Mouse (Mus musculus): ENCODE results near the gene Prr5l. TPM values are rescaled to one million over a fixed set of nuclear protein-coding genes. Genes with fewer than 3 reads are reported as not detected.

Prr5l gene
- polyA plus RNA-seq, 1 experiment from 2014 or later, result 6.0 TPM

- Histone ChIP-seq H3K4me1 (replicated peaks; ENCODE audit: control insufficient read depth, insufficient read depth, low read length) (no peaks in the 10 kb centered on the region), H3K36me3 (replicated peaks; ENCODE audit: control insufficient read depth, insufficient read depth) (peaks cover 64% of the 10 kb centered on the region), H3K9me3 (ENCODE audit: control insufficient read depth, low read length) (no peaks in the 10 kb centered on the region), H3K27me3 (ENCODE audit: control insufficient read depth, insufficient read depth, low read length) (no peaks in the 10 kb centered on the region), H3K27ac (no peak overlapping the region), H3K4me2 (replicated peaks) (no peak overlapping the region), H3K4me3 (replicated peaks; ENCODE audit: low read length) (no peak overlapping the region), H3K9ac (no peak overlapping the region)
- ATAC-seq (ENCODE audit: low FRiP score) (no peak), DNase-seq (ENCODE audit: low spot score) (peak; percentile 80)
- whole genome bisulfite sequencing, result 58% methylated on average over 5 of the region's 5 CpGs
Measured at GRCm38 (mm10) chr2:101693577-101694215, 189.1 kb downstream of the Prr5l start.

- no peak for ATAC-seq (ENCODE audit: low FRiP score)
Measured at GRCm38 (mm10) chr2:101693043-101693442, 189.8 kb downstream of the Prr5l start.

GRCm38 (mm10) chr2:101690252-101690827, 192.5 kb downstream of the Prr5l start:
- H3K4me1 ChIP-seq (replicated peaks; ENCODE audit: control insufficient read depth, insufficient read depth, low read length), result no peaks in the 10 kb centered on the region
- DNase-seq (ENCODE audit: low spot score), result no peak
- no peaks in the 10 kb centered on the region for H3K27me3 ChIP-seq (ENCODE audit: control insufficient read depth, insufficient read depth, low read length)
- H3K36me3 ChIP-seq (replicated peaks; ENCODE audit: control insufficient read depth, insufficient read depth), result peaks cover 69% of the 10 kb centered on the region
- no peaks in the 10 kb centered on the region for H3K9me3 ChIP-seq (ENCODE audit: control insufficient read depth, low read length)
- ATAC-seq (ENCODE audit: low FRiP score), result no peak
- H3K9ac ChIP-seq, result no peak overlapping the region
- 91% methylated on average over 9 of the region's 9 CpGs for WGBS
- H3K4me3 ChIP-seq (replicated peaks; ENCODE audit: low read length), result no peak overlapping the region
- no peak overlapping the region for H3K4me2 ChIP-seq (replicated peaks)
- no peak overlapping the region for H3K27ac ChIP-seq

More at GRCm38 (mm10) chr2:101693043-101693442, 189.8 kb downstream of the Prr5l start:
- Histone ChIP-seq H3K9me3 (ENCODE audit: control insufficient read depth, low read length) (no peaks in the 10 kb centered on the region), H3K4me3 (replicated peaks; ENCODE audit: low read length) (no peak overlapping the region), H3K27me3 (ENCODE audit: control insufficient read depth, insufficient read depth, low read length) (no peaks in the 10 kb centered on the region), H3K27ac (no peak overlapping the region), H3K9ac (no peak overlapping the region), H3K4me1 (replicated peaks; ENCODE audit: control insufficient read depth, insufficient read depth, low read length) (no peaks in the 10 kb centered on the region), H3K4me2 (replicated peaks) (no peak overlapping the region), H3K36me3 (replicated peaks; ENCODE audit: control insufficient read depth, insufficient read depth) (peaks cover 63% of the 10 kb centered on the region)
- 66% methylated on average over 4 of the region's 4 CpGs for WGBS
- DNase-seq (ENCODE audit: low spot score), result no peak

GRCm38 (mm10) chr2:101688011-101688410, 194.8 kb downstream of the Prr5l start:
- Histone ChIP-seq H3K9me3 (ENCODE audit: control insufficient read depth, low read length) (no peaks in the 10 kb centered on the region), H3K9ac (no peak overlapping the region), H3K4me2 (replicated peaks) (no peak overlapping the region), H3K27me3 (ENCODE audit: control insufficient read depth, insufficient read depth, low read length) (no peaks in the 10 kb centered on the region), H3K36me3 (replicated peaks; ENCODE audit: control insufficient read depth, insufficient read depth) (peaks cover 69% of the 10 kb centered on the region), H3K27ac (no peak overlapping the region), H3K4me3 (replicated peaks; ENCODE audit: low read length) (no peak overlapping the region), H3K4me1 (replicated peaks; ENCODE audit: control insufficient read depth, insufficient read depth, low read length) (no peaks in the 10 kb centered on the region)
- DNase-seq (ENCODE audit: low spot score) (no peak), ATAC-seq (ENCODE audit: low FRiP score) (no peak)
- WGBS, result 84% methylated on average over 5 of the region's 5 CpGs

- H3K36me3 ChIP-seq (replicated peaks; ENCODE audit: control insufficient read depth, insufficient read depth), result peaks cover 44% of the 10 kb centered on the region
- no peak overlapping the region for H3K4me2 ChIP-seq (replicated peaks)
- DNase-seq (ENCODE audit: low spot score), result no peak
- H3K4me1 ChIP-seq (replicated peaks; ENCODE audit: control insufficient read depth, insufficient read depth, low read length), result peaks cover 2% of the 10 kb centered on the region; the same call in 1 of the 2 replicates
- no peak for ATAC-seq (ENCODE audit: low FRiP score)
- no peak overlapping the region for H3K27ac ChIP-seq
- no peaks in the 10 kb centered on the region for H3K27me3 ChIP-seq (ENCODE audit: control insufficient read depth, insufficient read depth, low read length)
- H3K9ac ChIP-seq, result no peak overlapping the region
- H3K4me3 ChIP-seq (replicated peaks; ENCODE audit: low read length), result no peak overlapping the region
- WGBS, result 87% methylated on average over 12 of the region's 12 CpGs
- H3K9me3 ChIP-seq (ENCODE audit: control insufficient read depth, low read length), result no peaks in the 10 kb centered on the region
Measured at GRCm38 (mm10) chr2:101684421-101684820, 198.4 kb downstream of the Prr5l start.

- Histone ChIP-seq H3K4me3 (replicated peaks; ENCODE audit: low read length) (peak overlapping the region; percentile 78), H3K27me3 (ENCODE audit: control insufficient read depth, insufficient read depth, low read length) (no peaks in the 10 kb centered on the region), H3K9me3 (ENCODE audit: control insufficient read depth, low read length) (no peaks in the 10 kb centered on the region), H3K27ac (no peak overlapping the region), H3K9ac (peak overlapping the region; percentile 72), H3K4me1 (replicated peaks; ENCODE audit: control insufficient read depth, insufficient read depth, low read length) (peaks cover 6% of the 10 kb centered on the region; the same call in 1 of the 2 replicates), H3K4me2 (replicated peaks) (peak overlapping the region; percentile 74), H3K36me3 (replicated peaks; ENCODE audit: control insufficient read depth, insufficient read depth) (0 out of 2 replicates have a peak, but pooled peaks cover 1% of the 10 kb centered on the region)
- ATAC-seq (ENCODE audit: low FRiP score), result no peak
- DNase-seq (ENCODE audit: low spot score), result no peak
- WGBS, result 2% methylated on average over 15 of the region's 15 CpGs
Measured at GRCm38 (mm10) chr2:101679164-101679784, 203.6 kb downstream of the Prr5l start.

- peak; percentile 88 for ATAC-seq (ENCODE audit: low FRiP score)
- H3K27ac ChIP-seq, result peak within 1 kb of the TSS; percentile 5; the same call in 1 of the 2 replicates
- under 1% methylated on average over 68 of the region's 68 CpGs for WGBS
Measured at GRCm38 (mm10) chr2:101678236-101679021, 204.4 kb downstream of the Prr5l start, which contains the start of gene Traf6. Gene Traf6 (plus strand): TSS chr2:101678429.

GRCm38 (mm10) chr2:101673547-101673946, 209.3 kb downstream of the Prr5l start:
- no peak overlapping the region for H3K9ac ChIP-seq
- no peaks in the 10 kb centered on the region for H3K36me3 ChIP-seq (replicated peaks; ENCODE audit: control insufficient read depth, insufficient read depth)
- H3K27ac ChIP-seq, result no peak overlapping the region
- H3K9me3 ChIP-seq (ENCODE audit: control insufficient read depth, low read length), result no peaks in the 10 kb centered on the region
- DNase-seq (ENCODE audit: low spot score) (no peak), ATAC-seq (ENCODE audit: low FRiP score) (no peak)
- no peak overlapping the region for H3K4me3 ChIP-seq (replicated peaks; ENCODE audit: low read length)
- no peaks in the 10 kb centered on the region for H3K4me1 ChIP-seq (replicated peaks; ENCODE audit: control insufficient read depth, insufficient read depth, low read length)
- 87% methylated on average over 3 of the region's 3 CpGs for WGBS
- H3K27me3 ChIP-seq (ENCODE audit: control insufficient read depth, insufficient read depth, low read length), result no peaks in the 10 kb centered on the region
- H3K4me2 ChIP-seq (replicated peaks), result no peak overlapping the region

More at GRCm38 (mm10) chr2:101678236-101679021, 204.4 kb downstream of the Prr5l start, which contains the start of gene Traf6:
- H3K9me3 ChIP-seq (ENCODE audit: control insufficient read depth, low read length), result no peaks in the 10 kb centered on the region
- H3K4me1 ChIP-seq (replicated peaks; ENCODE audit: control insufficient read depth, insufficient read depth, low read length), result peaks cover 6% of the 10 kb centered on the region; the same call in 1 of the 2 replicates
- H3K9ac ChIP-seq, result peak within 1 kb of the TSS; percentile 72
- no peaks in the 10 kb centered on the region for H3K36me3 ChIP-seq (replicated peaks; ENCODE audit: control insufficient read depth, insufficient read depth)
- H3K4me2 ChIP-seq (replicated peaks), result peak within 1 kb of the TSS; percentile 74
- DNase-seq (ENCODE audit: low spot score), result peak; percentile 78
- no peaks in the 10 kb centered on the region for H3K27me3 ChIP-seq (ENCODE audit: control insufficient read depth, insufficient read depth, low read length)
- H3K4me3 ChIP-seq (replicated peaks; ENCODE audit: low read length), result peak within 1 kb of the TSS; percentile 78

- H3K27ac ChIP-seq, result no peak overlapping the region
- no peak overlapping the region for H3K4me3 ChIP-seq (replicated peaks; ENCODE audit: low read length)
- no peak overlapping the region for H3K9ac ChIP-seq
- H3K36me3 ChIP-seq (replicated peaks; ENCODE audit: control insufficient read depth, insufficient read depth), result no peaks in the 10 kb centered on the region
- no peak overlapping the region for H3K4me2 ChIP-seq (replicated peaks)
- H3K9me3 ChIP-seq (ENCODE audit: control insufficient read depth, low read length), result no peaks in the 10 kb centered on the region
- 92% methylated on average over 3 of the region's 3 CpGs for WGBS
- ATAC-seq (ENCODE audit: low FRiP score) (no peak), DNase-seq (ENCODE audit: low spot score) (no peak)
- no peaks in the 10 kb centered on the region for H3K27me3 ChIP-seq (ENCODE audit: control insufficient read depth, insufficient read depth, low read length)
- no peaks in the 10 kb centered on the region for H3K4me1 ChIP-seq (replicated peaks; ENCODE audit: control insufficient read depth, insufficient read depth, low read length)
Measured at GRCm38 (mm10) chr2:101668751-101669150, 214.1 kb downstream of the Prr5l start.

Measured in hindbrain, embryonic 14.5 days (tissue).